Mouse (Mus musculus) intestine, embryonic 14.5 days (tissue): Measurements from ENCODE around the gene Kdm6a. TPM values are rescaled to one million over a fixed set of nuclear protein-coding genes. Genes with fewer than 3 reads are reported as not detected.

Experiments used
- ATAC-seq: fragments of 200-750 bp; cut with Nextera tagmentation; replicated peaks from 2 replicates; pipeline ENCODE4 v1.8.0; 2017; ENCODE audit warnings: low read depth, moderate number of reproducible peaks, moderate TSS enrichment, moderate library complexity; ENCODE audit not compliant: low FRiP score, low TSS enrichment
- DNase-seq: peaks from one replicate; pipeline ENCODE4 v3.0.0-alpha.2; 2018; ENCODE audit warnings: low spot score
- H3K27ac ChIP-seq: fragments of 300-500 bp; sonication (generic); 2 replicates; pipeline ENCODE4 v1.5.1; 2014; ENCODE audit warnings: low read depth, mild to moderate bottlenecking, control low read depth
- H3K27me3 ChIP-seq: fragments of 300-500 bp; sonication (generic); replicated peaks from 2 replicates; pipeline ENCODE4 v1.6.1; 2014; ENCODE audit warnings: low read length, control low read depth; ENCODE audit not compliant: control insufficient read depth, insufficient read depth
- H3K36me3 ChIP-seq: fragments of 300-500 bp; sonication (generic); 2 replicates; pipeline ENCODE4 v1.6.1; 2014; ENCODE audit warnings: low read length, control low read depth; ENCODE audit not compliant: control insufficient read depth, insufficient read depth
- H3K4me1 ChIP-seq: fragments of 300-500 bp; sonication (generic); replicated peaks from 2 replicates; pipeline ENCODE4 v1.6.1; 2014; ENCODE audit warnings: low read length, control low read depth, mixed read lengths; ENCODE audit not compliant: control insufficient read depth, insufficient read depth
- H3K4me2 ChIP-seq: fragments of 300-500 bp; sonication (generic); 2 replicates; pipeline ENCODE4 v1.6.1; 2014; ENCODE audit warnings: low read length
- H3K4me3 ChIP-seq: fragments of 300-500 bp; sonication (generic); 2 replicates; pipeline ENCODE4 v1.5.1; 2014; ENCODE audit warnings: low read depth, low read length, control low read depth, mixed read lengths
- H3K9ac ChIP-seq: fragments of 300-500 bp; sonication (generic); 2 replicates; pipeline ENCODE4 v1.6.1; 2014; ENCODE audit warnings: mild to moderate bottlenecking, low read length
- H3K9me3 ChIP-seq: fragments of 300-500 bp; sonication (generic); 2 replicates; pipeline ENCODE4 v1.6.1; 2016; ENCODE audit warnings: low read length, control low read depth; ENCODE audit not compliant: control insufficient read depth
- WGBS: fragments of 180-500 bp; shearing (Covaris S2); extraction: QIAGEN DNeasy Blood & Tissue Kit; methylation state at CpG from one replicate; pipeline ENCODE4 v1.1.7; 2014; 5-methylcytosine and 5-hydroxymethylcytosine counted together
- polyA plus RNA-seq: library from polyadenylated mRNA; unstranded; fragments of >200 nt; fragmentation: Nextera tagmentation; extraction: Ambion mirVana; gene quantifications from 2 replicates; pipeline ENCODE4 v1.2.1, GENCODE M21; 2014

Gene Kdm6a
- polyA plus RNA-seq, 1 experiment from 2014 or later = 21.5 TPM

- Histone ChIP-seq H3K27me3 (no peaks in the 10 kb centered on the region), H3K36me3 (peaks cover 11% of the 10 kb centered on the region; the same call in 1 of the 2 replicates), H3K4me3 (no peak overlapping the region), H3K9me3 (no peaks in the 10 kb centered on the region), H3K4me1 (no peaks in the 10 kb centered on the region), H3K4me2 (no peak overlapping the region), H3K9ac (no peak overlapping the region), H3K27ac (no peak overlapping the region)
- no peak for DNase-seq
- 91% methylated on average over 8 of the region's 8 CpGs for WGBS
- no peak; the same call in 1 of the 2 replicates for ATAC-seq
Observed at GRCm38 (mm10) chrX:18258238-18258809, 95.9 kb downstream of the Kdm6a start.

- no peak overlapping the region for H3K27ac ChIP-seq
- H3K4me1 ChIP-seq = no peaks in the 10 kb centered on the region
- WGBS = 91% methylated on average over 5 of the region's 5 CpGs
- H3K9me3 ChIP-seq = no peaks in the 10 kb centered on the region
- H3K9ac ChIP-seq = no peak overlapping the region
- H3K4me2 ChIP-seq = no peak overlapping the region
- DNase-seq (no peak), ATAC-seq (no peak)
- peaks cover 13% of the 10 kb centered on the region; the same call in 1 of the 2 replicates for H3K36me3 ChIP-seq
- H3K4me3 ChIP-seq = no peak overlapping the region
- no peaks in the 10 kb centered on the region for H3K27me3 ChIP-seq
Observed at GRCm38 (mm10) chrX:18278561-18278960, 116.2 kb downstream of the Kdm6a start.

GRCm38 (mm10) chrX:18280134-18280533 is 117.8 kb downstream of the Kdm6a start:
- Histone ChIP-seq H3K9ac (no peak overlapping the region), H3K36me3 (peaks cover 7% of the 10 kb centered on the region; the same call in 1 of the 2 replicates), H3K4me3 (no peak overlapping the region), H3K27me3 (no peaks in the 10 kb centered on the region), H3K4me2 (no peak overlapping the region), H3K9me3 (no peaks in the 10 kb centered on the region), H3K4me1 (no peaks in the 10 kb centered on the region), H3K27ac (no peak overlapping the region)
- ATAC-seq (no peak), DNase-seq (no peak)

Other genes with a start within 250 kb of the Kdm6a start
- gene Dusp21, start 16.7 kb upstream of the Kdm6a start, polyA plus RNA-seq = not detected in 2 replicates